Mouse (Mus musculus): Measurements from ENCODE around the gene Dclk2. TPM values are rescaled to one million over a fixed set of nuclear protein-coding genes. Genes with fewer than 3 reads are reported as not detected.

Dclk2 gene
- total RNA-seq, 1 experiment from 2014 or later: 7.3 TPM

- ATAC-seq (replicated peaks in 1 of 2; ENCODE audit: insufficient read depth in 1 of 2, low FRiP score in 2 of 2, low TSS enrichment in 1 of 2, low read depth in 1 of 2, poor library complexity in 2 of 2, severe bottlenecking in 2 of 2): 0 out of 4 replicates have a peak, but pooled peaks of 1 of the 2 experiments have one; percentile 49
These were observed 131.9 kb downstream of the Dclk2 start for GRCm38 (mm10) chr3:86788711-86789110.

GRCm38 (mm10) chr3:86787423-86788123 is 133.1 kb downstream of the Dclk2 start:
- no peak for ATAC-seq (replicated peaks in 1 of 2; ENCODE audit: insufficient read depth in 1 of 2, low FRiP score in 2 of 2, low TSS enrichment in 1 of 2, low read depth in 1 of 2, poor library complexity in 2 of 2, severe bottlenecking in 2 of 2)

DNA sequence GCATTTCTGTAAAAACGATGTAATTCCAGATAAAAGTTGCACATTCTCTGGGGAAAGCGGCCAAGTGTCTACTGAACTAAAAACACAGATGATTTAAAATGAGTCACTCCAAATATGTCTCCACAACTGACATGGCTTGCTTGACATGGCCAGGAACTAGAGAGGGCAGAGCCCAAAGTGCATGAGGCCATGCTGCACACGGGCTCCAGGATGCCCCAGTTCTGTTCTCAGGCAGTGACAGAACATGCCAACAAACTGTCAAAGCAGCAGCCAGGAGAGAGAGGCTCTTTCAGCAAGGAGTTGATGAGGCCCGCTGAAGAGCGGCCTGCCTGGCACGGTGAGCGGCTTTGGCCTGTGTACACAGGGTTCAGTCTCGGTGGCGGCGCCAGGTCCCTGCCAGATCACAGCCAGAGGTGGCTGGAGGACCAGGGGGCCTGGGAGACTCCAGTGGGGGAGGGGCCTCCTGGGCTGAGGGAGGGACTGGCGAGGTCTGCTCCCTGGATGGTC is 133.8 kb downstream of the Dclk2 start:
- no peak for ATAC-seq (replicated peaks in 1 of 2; ENCODE audit: insufficient read depth in 1 of 2, low FRiP score in 2 of 2, low TSS enrichment in 1 of 2, low read depth in 1 of 2, poor library complexity in 2 of 2, severe bottlenecking in 2 of 2)

- no peak for ATAC-seq (replicated peaks in 1 of 2; ENCODE audit: insufficient read depth in 1 of 2, low FRiP score in 2 of 2, low TSS enrichment in 1 of 2, low read depth in 1 of 2, poor library complexity in 2 of 2, severe bottlenecking in 2 of 2)
These were observed 134.4 kb downstream of the Dclk2 start for GRCm38 (mm10) chr3:86786280-86786679.

GRCm38 (mm10) chr3:86784930-86785329 is 135.7 kb downstream of the Dclk2 start:
- no peak for ATAC-seq (replicated peaks in 1 of 2; ENCODE audit: insufficient read depth in 1 of 2, low FRiP score in 2 of 2, low TSS enrichment in 1 of 2, low read depth in 1 of 2, poor library complexity in 2 of 2, severe bottlenecking in 2 of 2)

DNA sequence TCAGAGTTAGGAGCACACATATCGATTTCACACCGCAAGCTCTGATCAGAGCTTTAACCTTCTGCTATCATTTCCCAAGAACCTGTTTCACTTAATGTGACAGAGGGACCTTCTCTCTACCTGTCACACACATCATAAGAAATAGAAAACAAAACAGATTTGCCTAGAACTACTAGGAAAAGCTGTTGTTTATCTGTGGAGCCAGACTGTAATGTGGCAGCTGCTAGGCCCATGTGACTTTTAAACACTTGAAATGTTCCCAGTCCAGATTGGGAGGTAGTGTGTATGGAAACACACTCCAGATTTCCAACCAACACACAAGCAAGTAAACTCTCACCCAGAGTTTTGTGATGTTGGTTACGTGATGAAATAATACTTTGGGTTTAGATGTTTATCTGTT is 136.6 kb downstream of the Dclk2 start:
- ATAC-seq (replicated peaks in 1 of 2; ENCODE audit: insufficient read depth in 1 of 2, low FRiP score in 2 of 2, low TSS enrichment in 1 of 2, low read depth in 1 of 2, poor library complexity in 2 of 2, severe bottlenecking in 2 of 2): no peak

DNA sequence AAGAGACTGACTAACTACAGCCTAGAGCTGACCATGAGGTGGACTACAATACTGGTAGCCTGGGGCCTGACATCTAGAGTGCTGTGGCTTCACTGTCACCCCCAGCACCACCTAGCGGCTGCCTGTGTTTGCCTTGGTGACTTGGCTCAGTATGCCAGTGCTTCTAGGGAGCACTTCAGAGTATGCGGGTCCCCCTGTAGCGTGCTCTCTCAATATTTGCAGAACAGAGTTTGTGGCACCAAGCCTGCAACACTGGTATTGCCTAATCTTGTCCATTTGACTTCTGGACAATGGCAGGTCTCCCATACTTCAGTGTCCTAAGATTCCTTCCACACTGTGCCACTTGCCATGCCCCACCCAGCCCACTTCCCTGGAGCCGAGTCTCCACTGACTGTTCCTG is 140.9 kb downstream of the Dclk2 start:
- ATAC-seq (replicated peaks in 1 of 2; ENCODE audit: insufficient read depth in 1 of 2, low FRiP score in 2 of 2, low TSS enrichment in 1 of 2, low read depth in 1 of 2, poor library complexity in 2 of 2, severe bottlenecking in 2 of 2): no peak

DNA sequence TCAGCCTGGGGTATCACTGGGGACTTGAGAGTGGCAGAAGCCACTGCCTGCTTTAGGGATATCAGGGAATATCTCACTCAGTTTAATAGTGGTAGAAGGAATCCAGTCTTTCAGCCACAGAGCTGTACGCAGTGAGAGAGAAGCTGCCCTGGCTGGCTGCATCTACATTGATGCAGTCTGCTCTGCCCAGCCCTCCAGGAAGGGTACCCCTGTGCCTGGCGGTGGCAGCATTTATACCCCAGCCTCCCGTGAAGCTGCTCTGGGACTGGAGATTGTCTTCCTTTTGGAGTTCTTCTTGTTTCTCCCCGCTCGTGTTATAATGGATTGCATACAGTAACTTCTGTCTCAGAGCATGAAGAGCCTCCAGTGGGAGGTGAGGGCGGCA is 145.2 kb downstream of the Dclk2 start:
- ATAC-seq (replicated peaks in 1 of 2; ENCODE audit: insufficient read depth in 1 of 2, low FRiP score in 2 of 2, low TSS enrichment in 1 of 2, low read depth in 1 of 2, poor library complexity in 2 of 2, severe bottlenecking in 2 of 2): no peak

DNA sequence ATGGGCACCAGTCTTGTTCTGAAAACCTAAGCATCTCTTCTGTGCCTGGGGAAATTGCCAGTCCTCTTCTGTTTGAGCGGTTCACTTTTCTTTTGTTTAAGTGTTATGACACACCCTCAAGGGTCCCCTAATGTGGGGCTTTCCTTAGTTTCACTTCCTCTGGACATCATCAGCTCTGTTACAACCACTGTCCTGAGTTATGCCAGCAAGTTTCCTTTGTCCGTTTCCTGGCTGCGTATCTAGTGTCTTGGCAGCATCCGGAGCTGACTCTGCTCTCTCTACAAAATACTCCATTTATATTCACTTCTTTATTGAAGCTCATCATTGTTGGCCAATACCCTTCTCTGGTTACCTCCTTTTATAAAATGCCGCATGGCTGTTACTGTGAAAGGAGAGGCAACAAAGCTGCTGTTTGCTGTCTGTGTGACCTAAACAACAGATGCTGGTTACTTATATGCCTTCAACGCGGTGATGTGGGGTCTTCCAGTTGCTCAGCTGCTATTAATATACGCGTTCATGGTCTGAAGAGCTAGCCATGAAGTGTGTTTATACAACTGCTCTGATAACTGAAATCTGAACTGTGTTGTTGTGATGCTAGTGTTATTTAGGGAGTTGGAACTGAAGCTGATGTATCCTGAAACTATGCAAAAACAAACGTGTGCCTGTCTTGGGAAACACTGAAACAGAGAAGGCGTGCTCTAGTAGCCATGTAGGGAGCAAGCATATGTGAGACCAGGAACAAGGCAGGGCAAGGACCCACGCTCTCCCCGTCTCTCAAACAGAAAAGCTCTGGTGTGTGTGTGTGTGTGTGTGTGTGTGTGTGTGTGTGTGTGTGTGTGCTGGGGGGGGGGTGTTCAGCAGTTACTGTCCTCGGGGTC is 145.8 kb downstream of the Dclk2 start:
- ATAC-seq (replicated peaks in 1 of 2; ENCODE audit: insufficient read depth in 1 of 2, low FRiP score in 2 of 2, low TSS enrichment in 1 of 2, low read depth in 1 of 2, poor library complexity in 2 of 2, severe bottlenecking in 2 of 2): peak; percentile 20 to 24; a peak in 2 of 4 replicates

- ATAC-seq (replicated peaks in 1 of 2; ENCODE audit: insufficient read depth in 1 of 2, low FRiP score in 2 of 2, low TSS enrichment in 1 of 2, low read depth in 1 of 2, poor library complexity in 2 of 2, severe bottlenecking in 2 of 2): no peak
These were observed 151.7 kb downstream of the Dclk2 start for GRCm38 (mm10) chr3:86768969-86769368.

DNA sequence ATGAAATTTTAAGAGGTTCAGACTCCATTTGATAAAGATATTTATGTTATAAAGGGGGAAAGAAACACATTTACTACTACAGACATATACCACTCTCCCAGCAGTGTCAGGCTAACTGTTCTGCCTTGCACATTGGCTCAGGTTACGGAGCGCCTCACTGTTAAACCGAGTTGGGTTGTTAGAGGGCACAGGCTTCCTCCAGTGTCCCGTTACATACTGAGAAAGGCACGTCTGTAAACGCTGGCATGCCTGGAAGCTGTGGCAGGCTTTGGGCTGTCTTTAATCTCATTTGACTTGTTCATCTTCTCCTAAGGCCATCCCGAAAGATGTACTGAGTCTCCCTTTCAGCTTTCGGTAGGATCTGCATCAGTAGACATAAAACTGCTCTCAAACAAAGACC is 152.1 kb downstream of the Dclk2 start:
- ATAC-seq (replicated peaks in 1 of 2; ENCODE audit: insufficient read depth in 1 of 2, low FRiP score in 2 of 2, low TSS enrichment in 1 of 2, low read depth in 1 of 2, poor library complexity in 2 of 2, severe bottlenecking in 2 of 2): no peak

GRCm38 (mm10) chr3:86762456-86762855 is 158.2 kb downstream of the Dclk2 start:
- no peak for ATAC-seq (replicated peaks in 1 of 2; ENCODE audit: insufficient read depth in 1 of 2, low FRiP score in 2 of 2, low TSS enrichment in 1 of 2, low read depth in 1 of 2, poor library complexity in 2 of 2, severe bottlenecking in 2 of 2)

GRCm38 (mm10) chr3:86762036-86762415 is 158.6 kb downstream of the Dclk2 start:
- no peak for ATAC-seq (replicated peaks in 1 of 2; ENCODE audit: insufficient read depth in 1 of 2, low FRiP score in 2 of 2, low TSS enrichment in 1 of 2, low read depth in 1 of 2, poor library complexity in 2 of 2, severe bottlenecking in 2 of 2)

GRCm38 (mm10) chr3:86761095-86762035 is 159.3 kb downstream of the Dclk2 start:
- ATAC-seq (replicated peaks in 1 of 2; ENCODE audit: insufficient read depth in 1 of 2, low FRiP score in 2 of 2, low TSS enrichment in 1 of 2, low read depth in 1 of 2, poor library complexity in 2 of 2, severe bottlenecking in 2 of 2): peak; percentile 79 to 85

DNA sequence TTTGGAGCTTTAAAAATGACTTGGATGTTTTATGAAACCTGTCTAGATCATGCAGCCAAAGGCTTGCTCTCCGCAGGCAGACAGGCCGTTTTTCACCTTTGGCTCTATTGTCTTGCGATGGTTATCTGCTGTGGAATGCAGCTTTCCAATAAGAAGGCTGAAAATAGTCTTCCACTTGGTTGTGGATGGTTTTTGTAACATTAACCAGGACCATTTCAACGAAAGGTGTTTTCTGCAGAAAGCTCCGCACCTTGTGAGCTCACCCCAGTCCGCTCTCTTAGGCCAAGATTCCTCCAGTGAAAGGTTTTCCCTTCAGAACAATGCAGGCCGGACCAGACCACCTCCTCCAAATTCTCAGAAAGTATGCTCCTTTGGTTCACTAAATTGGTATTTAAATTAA is 160.2 kb downstream of the Dclk2 start:
- ATAC-seq (replicated peaks in 1 of 2; ENCODE audit: insufficient read depth in 1 of 2, low FRiP score in 2 of 2, low TSS enrichment in 1 of 2, low read depth in 1 of 2, poor library complexity in 2 of 2, severe bottlenecking in 2 of 2): no peak

DNA sequence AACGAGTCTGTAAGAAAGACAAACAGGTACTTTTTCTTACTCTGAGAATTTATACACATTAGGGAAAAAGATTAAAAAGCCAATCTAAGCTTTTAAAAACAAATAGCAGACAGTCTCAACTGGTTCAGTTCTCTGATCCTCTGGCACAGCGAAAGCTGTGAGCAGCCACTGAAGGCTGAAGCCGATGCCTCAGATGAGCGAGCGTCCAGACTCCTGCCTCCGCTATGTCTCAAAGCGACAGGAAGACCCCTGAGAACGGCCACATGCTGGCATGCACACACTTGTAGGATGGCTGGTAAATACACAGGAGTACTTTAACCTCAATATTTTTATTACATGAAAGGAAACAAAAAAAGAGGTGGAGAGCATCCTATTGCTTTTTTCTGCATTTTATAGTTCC is 160.8 kb downstream of the Dclk2 start:
- no peak for ATAC-seq (replicated peaks in 1 of 2; ENCODE audit: insufficient read depth in 1 of 2, low FRiP score in 2 of 2, low TSS enrichment in 1 of 2, low read depth in 1 of 2, poor library complexity in 2 of 2, severe bottlenecking in 2 of 2)

DNA sequence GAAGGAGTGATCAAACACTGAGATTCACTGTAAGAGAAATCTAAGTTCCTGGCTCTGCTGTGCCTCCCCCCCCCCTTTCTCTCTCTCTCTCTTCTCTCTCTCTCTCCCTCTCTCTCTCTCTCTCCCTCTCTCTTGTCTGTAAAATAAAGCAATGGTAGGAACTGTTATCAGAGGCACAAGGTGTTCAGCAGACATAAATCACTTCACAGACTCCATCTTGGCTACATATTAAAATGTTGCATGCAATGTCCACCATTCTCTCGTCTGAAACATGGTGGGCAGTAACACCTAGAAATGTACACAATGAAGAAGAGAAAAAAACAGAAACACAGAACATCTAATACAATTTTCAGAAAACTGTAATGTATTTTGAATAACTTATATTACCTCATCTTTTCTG is 161.3 kb downstream of the Dclk2 start:
- ATAC-seq (replicated peaks in 1 of 2; ENCODE audit: insufficient read depth in 1 of 2, low FRiP score in 2 of 2, low TSS enrichment in 1 of 2, low read depth in 1 of 2, poor library complexity in 2 of 2, severe bottlenecking in 2 of 2): no peak

Data from hematopoietic stem cell, adult 5-6 weeks (primary cell).